Mouse (Mus musculus): ENCODE results near the gene Wdcp. TPM values are rescaled to one million over a fixed set of nuclear protein-coding genes. Genes with fewer than 3 reads are reported as not detected.
"Not testable (repeated sequence)": the region's sequence is repeated elsewhere in the genome, so short reads cannot be mapped to it uniquely, and the experiment has no call there.

Gene Wdcp
- total RNA-seq (2017) = 10.7 and 16.7 TPM in 2 replicates

DNA sequence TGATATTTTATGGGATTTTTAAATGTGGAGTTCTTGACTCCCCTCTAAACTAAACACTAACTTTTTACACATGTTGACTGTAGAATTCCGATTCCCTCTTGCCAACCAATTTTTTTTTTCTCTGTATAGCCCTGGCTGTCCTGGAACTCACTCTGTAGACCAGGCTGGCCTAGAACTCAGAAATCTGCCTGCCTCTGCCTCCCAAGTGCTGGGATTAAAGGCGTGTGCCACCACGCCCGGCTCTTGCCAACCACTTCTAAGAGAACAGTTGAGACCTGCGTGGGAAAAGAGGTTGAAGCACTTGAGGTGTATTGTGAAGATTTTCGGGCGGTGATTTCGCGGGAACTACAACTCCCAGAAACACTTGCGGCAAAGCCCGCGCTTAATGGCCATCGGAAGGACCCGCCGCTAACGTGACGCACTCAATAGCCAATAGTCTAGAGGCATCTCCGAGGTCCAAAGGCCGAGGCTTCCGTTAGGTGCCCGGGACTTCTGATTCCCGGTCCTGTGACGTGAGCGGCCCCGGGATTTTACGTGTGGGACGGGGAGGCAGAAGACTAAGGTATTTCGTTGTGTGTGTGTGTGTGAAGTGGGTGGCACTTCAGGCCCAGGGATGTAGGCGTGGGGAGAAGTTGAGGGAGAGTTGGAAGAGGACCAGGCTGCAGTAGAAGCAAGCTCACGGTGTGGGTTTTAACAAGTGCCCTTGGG, at the start of gene Wdcp:
Gene Wdcp (plus strand): TSS at position 414 of the 708 bp plus-strand sequence.
- peak; percentile 90 to 91 for ATAC-seq (replicated peaks in 1 of 2; ENCODE audit: insufficient read depth in 1 of 2, low FRiP score in 2 of 2, low TSS enrichment in 1 of 2, low read depth in 1 of 2, poor library complexity in 2 of 2, severe bottlenecking in 2 of 2)

DNA sequence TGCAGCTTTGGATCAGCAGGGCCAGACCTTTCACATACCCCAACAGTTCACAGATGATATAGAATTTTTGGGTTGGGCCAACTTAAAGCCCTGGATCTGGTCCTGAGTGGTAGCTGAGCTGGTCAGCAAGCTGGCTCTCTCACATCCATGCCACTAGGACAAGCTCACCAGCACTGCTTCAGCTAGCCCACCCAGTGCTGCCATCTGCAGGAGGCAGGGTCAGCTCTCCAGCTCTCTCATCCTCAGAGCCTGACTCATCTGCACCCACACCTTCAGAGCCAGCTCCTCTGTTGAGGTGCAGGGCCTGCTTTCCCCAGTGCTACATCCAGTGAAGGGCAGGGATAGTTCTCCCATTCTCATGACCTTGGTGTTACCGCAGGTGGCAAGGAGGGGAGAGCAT, 49.4 kb upstream of the Wdcp start:
- ATAC-seq (replicated peaks in 1 of 2; ENCODE audit: insufficient read depth in 1 of 2, low FRiP score in 2 of 2, low TSS enrichment in 1 of 2, low read depth in 1 of 2, poor library complexity in 2 of 2, severe bottlenecking in 2 of 2) = no peak

DNA sequence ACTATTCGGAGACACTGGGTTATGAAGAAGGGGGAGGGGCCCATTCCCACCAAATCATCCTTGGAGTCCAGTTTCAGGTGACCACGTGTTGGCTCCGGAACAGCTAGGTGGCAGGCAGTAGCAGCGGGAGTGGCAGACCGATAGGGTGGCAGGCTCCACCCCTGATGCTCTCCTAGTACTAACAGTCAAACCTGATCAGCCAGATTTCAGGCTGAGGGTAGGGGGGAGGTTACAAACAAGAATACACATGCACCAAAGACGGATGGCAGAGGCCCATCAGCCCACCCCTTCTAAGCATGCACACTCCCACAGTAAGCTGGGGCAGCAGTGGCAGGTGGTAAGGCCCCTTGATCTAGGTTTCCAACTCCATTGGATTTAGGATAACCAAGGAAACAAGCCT, 45.6 kb upstream of the Wdcp start:
- not testable (repeated sequence) for ATAC-seq (replicated peaks in 1 of 2; ENCODE audit: insufficient read depth in 1 of 2, low FRiP score in 2 of 2, low TSS enrichment in 1 of 2, low read depth in 1 of 2, poor library complexity in 2 of 2, severe bottlenecking in 2 of 2)

DNA sequence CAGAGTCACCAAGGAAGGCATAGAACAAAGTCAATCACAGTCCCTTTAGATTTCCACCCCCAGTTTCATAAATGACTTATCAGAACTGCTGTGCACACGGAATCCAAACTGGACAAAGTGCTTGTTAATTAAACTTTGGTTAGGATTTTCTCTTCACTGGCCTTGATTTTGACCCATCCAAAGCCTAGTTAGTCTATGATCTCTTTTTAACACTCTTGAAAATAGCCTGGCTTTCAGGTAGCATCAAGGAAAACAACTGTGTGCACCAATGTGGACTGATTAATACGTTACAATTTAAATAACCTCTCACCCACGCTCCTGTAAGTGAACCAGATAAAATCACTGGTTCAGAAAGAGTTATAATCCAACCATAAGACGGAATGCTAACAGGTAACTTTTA, 32.1 kb upstream of the Wdcp start:
- no peak for ATAC-seq (replicated peaks in 1 of 2; ENCODE audit: insufficient read depth in 1 of 2, low FRiP score in 2 of 2, low TSS enrichment in 1 of 2, low read depth in 1 of 2, poor library complexity in 2 of 2, severe bottlenecking in 2 of 2)

DNA sequence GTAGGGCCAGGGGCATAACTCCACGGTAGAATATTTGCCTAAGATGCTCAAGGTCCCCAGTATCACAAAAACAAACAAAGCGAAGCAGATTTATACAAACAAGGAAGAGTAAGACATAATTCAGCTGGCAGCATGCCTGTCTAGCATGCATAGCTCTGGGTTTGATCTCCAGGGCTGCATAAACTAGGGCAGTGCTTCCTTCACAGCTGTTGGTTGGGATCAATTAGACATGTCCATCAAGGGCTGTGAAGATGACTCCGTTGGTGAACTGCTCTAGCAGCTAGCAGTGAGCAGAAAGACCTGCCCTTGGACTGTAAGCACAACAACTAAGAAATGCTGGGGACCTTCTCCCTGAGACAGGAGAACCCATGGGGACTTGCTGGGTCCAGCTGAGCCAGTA, 31.4 kb upstream of the Wdcp start:
- no peak for ATAC-seq (replicated peaks in 1 of 2; ENCODE audit: insufficient read depth in 1 of 2, low FRiP score in 2 of 2, low TSS enrichment in 1 of 2, low read depth in 1 of 2, poor library complexity in 2 of 2, severe bottlenecking in 2 of 2)

DNA sequence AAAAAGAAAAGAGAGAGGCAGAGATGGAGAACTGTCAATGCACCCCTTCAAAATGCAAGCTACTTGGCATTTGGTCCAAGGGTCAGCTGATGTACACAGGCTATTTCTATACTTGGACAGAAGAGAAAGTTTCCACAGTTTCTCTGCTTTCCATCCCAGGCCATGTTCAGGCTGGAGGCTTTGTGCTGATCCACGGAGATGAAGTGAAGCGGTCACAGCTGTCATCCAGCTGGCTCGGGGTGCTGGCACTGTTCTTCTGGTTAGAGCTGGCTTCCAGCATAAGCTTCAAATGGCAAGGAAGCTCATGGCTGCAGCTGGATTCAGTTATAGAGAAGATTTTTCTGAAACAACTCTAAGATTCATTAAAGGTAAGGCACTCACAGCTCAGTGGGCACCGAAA, 29.5 kb upstream of the Wdcp start:
- ATAC-seq (replicated peaks in 1 of 2; ENCODE audit: insufficient read depth in 1 of 2, low FRiP score in 2 of 2, low TSS enrichment in 1 of 2, low read depth in 1 of 2, poor library complexity in 2 of 2, severe bottlenecking in 2 of 2) = no peak

DNA sequence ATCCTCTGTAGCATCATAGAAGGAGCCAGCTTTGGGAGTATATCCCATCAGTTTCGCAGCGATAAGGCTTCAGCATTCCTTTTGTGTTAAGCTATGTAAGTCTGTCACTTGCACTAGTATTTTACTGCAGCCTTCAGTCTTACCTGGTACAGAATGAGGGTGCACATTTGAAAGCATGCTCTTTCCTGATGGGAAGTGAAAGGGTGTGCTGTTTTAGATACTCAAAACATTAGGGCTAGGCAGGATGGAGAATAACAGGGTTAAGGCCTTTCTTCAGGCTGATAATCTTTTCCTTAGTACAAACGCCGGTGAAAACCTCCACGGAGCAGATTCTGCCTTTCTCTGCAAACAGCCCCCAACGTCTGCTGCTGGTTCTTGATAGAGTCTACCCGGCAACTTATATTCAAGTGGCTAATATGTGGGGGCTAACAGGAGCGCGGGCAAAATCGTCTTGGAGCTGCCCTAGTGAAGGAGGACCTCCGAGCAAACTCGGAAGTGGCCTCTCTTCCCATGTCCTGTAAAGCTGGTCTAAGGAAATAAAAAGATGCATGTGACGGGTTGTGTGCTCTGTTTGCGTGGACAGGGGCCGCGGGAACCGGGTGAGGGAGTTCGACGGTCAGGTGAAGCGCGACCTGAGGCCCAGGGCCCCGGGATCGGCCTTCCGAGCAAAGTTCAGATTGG, 26.3 kb upstream of the Wdcp start:
- peak; percentile 22 to 38; a peak in 3 of 4 replicates for ATAC-seq (replicated peaks in 1 of 2; ENCODE audit: insufficient read depth in 1 of 2, low FRiP score in 2 of 2, low TSS enrichment in 1 of 2, low read depth in 1 of 2, poor library complexity in 2 of 2, severe bottlenecking in 2 of 2)

DNA sequence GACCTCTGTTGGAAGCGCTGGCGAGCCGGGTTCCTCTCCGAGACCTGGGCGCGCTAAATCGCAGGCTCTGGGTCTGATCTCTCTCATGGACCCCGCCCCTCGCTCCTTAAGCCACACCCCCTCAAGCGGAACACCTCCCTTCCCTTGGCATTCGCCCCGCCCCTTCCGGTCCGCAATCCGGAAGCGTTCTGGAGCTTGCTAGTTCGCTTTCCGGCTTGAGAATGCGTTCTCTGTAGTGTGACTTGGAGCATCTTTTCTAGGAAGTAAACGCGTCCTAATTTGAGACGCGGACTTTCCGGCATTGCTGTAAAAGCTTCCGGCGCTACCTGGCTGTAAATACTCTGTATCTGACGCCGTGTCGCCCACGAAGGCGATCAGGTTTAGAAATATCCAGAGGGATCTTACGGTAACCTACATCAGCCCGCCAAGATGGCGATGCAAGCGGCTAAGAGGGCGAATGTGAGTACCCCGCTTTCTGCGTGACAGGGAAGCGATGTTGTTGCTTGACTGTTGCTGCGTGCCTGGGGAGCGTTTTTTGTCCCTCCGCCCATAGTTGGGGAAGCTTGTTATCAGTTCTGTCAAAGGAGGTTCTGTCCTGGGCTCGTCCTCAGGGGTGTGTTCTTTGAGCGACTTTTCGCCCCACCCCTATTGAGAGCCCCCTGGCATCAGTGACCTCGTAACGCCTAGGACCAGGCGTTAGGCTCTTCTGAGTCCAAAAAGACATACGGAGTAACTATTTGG, 25.6 kb upstream of the Wdcp start, which contains the start of gene Sf3b6:
Gene Sf3b6 (plus strand): TSS at position 184 of the 741 bp plus-strand sequence.
- peak; percentile 95 to 98 for ATAC-seq (replicated peaks in 1 of 2; ENCODE audit: insufficient read depth in 1 of 2, low FRiP score in 2 of 2, low TSS enrichment in 1 of 2, low read depth in 1 of 2, poor library complexity in 2 of 2, severe bottlenecking in 2 of 2)

DNA sequence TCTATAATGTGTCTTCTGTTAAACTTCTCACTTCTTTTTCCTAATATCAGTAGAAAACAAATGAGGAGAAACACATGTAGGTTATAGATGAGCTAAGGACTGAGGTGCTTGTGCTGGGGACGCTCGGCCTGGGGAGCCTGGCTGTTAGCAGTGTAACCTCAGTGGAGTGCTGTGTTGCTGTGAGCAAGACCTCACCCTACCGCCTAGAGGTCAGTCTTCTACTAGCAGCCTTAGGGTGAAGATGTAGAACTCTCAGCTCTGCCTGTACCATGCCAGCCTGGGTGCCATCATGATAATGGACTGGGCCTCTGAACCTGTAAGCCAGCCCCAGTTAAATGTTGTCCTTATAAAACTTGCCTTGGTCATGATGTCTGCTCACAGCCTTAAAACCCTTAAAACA, 15.8 kb upstream of the Wdcp start:
- ATAC-seq (replicated peaks in 1 of 2; ENCODE audit: insufficient read depth in 1 of 2, low FRiP score in 2 of 2, low TSS enrichment in 1 of 2, low read depth in 1 of 2, poor library complexity in 2 of 2, severe bottlenecking in 2 of 2) = no peak

DNA sequence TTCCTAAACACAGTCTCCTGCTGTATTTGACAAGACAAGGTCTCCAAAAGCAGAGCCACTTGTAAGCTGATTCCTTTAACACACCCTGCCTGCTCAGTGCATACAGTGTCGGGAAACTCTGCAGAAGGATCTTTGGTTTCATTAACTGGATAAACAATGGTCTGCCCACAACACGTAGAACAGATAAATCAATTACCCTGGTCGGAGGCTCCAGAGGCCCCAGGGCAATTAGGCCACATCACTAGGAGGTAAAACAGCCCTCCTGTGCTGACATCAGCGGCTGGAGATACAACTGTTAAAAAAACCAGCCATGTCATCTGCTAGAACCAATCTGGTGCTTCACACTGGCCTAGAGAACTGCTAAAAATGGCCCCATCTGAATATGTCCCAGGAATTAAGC, 6.1 kb upstream of the Wdcp start:
- no peak for ATAC-seq (replicated peaks in 1 of 2; ENCODE audit: insufficient read depth in 1 of 2, low FRiP score in 2 of 2, low TSS enrichment in 1 of 2, low read depth in 1 of 2, poor library complexity in 2 of 2, severe bottlenecking in 2 of 2)

DNA sequence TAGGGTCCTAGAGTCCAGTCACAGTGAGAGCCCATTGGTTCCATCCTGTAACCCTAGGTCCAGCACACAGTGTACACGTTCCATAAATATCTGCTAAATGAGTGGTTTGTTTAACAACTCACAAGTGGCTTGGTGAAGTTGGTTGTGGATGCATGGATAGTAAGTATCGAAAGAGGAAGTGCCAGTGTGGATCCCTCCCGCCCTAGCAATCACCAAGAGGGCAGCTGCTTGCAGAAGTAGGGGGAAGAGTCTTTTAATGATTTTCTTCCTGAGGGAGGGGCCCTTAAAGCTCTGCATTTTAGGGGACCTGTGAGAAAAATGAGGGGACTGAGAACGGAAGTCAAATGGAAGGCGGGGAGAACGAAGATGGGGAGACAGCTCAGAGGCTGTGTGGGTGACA, 3.1 kb upstream of the Wdcp start:
- peak in 1 of 2 experiments; percentile 15; a peak in 1 of 4 replicates for ATAC-seq (replicated peaks in 1 of 2; ENCODE audit: insufficient read depth in 1 of 2, low FRiP score in 2 of 2, low TSS enrichment in 1 of 2, low read depth in 1 of 2, poor library complexity in 2 of 2, severe bottlenecking in 2 of 2)

DNA sequence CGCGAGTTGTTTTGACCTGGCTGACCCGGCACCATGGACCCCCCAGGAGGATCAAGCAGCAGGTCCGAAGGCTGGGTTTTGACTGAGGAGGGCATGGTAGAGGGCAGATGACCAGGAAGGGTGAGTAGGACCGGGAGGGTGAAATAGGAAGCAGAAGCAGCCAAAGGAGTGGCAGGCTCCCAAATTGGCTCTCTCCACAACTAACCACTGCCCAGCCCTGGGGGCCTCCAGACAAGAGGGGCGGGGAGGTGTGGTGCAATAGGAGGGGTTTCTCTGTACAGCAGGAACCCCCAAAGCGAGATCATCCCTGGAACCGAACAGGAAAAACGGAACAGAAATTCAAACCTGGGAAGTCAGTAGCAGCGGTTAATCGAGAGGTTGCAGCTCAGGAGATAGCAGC, 2.4 kb upstream of the Wdcp start:
- no peak for ATAC-seq (replicated peaks in 1 of 2; ENCODE audit: insufficient read depth in 1 of 2, low FRiP score in 2 of 2, low TSS enrichment in 1 of 2, low read depth in 1 of 2, poor library complexity in 2 of 2, severe bottlenecking in 2 of 2)

DNA sequence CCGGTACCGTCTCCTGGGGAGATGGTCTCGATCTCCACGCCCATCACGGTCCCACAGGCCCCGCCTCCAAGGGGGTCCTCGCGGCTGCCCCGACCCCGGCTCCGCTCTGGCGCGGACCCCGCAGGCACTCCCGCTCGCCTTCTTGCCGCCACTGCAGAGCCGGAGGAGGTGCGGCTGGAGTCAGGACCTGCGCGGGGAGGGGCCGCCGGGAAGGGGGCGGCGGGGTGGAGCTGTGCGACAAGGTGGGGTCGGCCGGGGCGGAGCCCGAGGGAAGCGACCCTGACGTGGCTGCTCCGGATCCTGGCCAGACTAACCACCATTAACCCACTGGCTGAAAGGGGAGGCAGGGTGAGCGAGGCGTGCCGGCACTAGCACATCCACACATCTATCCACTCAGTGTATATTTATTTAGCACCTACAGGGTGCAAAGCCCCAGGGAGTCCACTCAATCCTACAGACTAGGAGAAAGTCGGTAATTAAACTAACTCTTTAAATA, 1.7 kb upstream of the Wdcp start, which contains the start of gene Fkbp1b:
Gene Fkbp1b (minus strand): TSS at position 200 of the 496 bp plus-strand sequence.
- ATAC-seq (replicated peaks in 1 of 2; ENCODE audit: insufficient read depth in 1 of 2, low FRiP score in 2 of 2, low TSS enrichment in 1 of 2, low read depth in 1 of 2, poor library complexity in 2 of 2, severe bottlenecking in 2 of 2) = peak; percentile 37 to 46; a peak in 3 of 4 replicates

DNA sequence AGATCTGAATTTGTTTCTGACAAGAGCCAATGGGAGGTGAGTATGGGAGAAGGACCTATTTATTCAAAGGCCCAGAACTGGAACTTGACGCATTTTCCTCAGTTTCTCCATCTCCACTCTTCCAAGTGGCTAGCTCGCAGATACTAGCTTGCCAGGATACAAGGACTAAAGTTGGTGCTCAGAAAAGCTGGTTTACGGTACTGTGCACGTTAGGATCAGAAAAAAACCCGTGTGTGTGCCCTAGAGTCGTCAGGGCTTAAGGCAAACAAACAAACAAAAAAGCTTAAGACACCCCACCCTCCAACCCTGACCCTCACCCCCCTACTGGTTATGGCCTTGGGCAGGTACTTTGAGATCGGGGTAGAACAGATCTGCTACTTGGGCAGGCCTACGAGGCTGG, 647 bp upstream of the Wdcp start:
- no peak for ATAC-seq (replicated peaks in 1 of 2; ENCODE audit: insufficient read depth in 1 of 2, low FRiP score in 2 of 2, low TSS enrichment in 1 of 2, low read depth in 1 of 2, poor library complexity in 2 of 2, severe bottlenecking in 2 of 2)

DNA sequence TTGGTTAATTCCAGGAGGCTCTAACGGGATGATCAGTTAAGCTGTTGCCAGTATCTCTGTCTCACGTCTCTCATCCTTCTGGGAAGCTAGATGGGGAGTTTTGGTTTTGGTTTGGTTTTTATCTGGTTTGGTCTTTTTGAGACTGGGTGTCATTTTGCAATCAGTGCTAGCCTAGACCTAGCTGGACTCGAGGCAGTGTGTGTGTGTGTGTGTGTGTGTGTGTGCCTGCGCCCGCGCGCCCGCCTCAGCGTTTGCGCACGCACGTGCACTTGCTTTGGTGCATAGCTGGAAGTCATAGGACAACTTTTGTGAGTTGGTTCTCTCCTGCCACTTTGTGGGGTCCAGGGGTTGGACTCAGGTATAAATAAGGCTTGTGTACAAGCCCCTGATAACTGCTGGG, 638 bp downstream of the Wdcp start:
- peak; percentile 29 to 32; a peak in 2 of 4 replicates for ATAC-seq (replicated peaks in 1 of 2; ENCODE audit: insufficient read depth in 1 of 2, low FRiP score in 2 of 2, low TSS enrichment in 1 of 2, low read depth in 1 of 2, poor library complexity in 2 of 2, severe bottlenecking in 2 of 2)

DNA sequence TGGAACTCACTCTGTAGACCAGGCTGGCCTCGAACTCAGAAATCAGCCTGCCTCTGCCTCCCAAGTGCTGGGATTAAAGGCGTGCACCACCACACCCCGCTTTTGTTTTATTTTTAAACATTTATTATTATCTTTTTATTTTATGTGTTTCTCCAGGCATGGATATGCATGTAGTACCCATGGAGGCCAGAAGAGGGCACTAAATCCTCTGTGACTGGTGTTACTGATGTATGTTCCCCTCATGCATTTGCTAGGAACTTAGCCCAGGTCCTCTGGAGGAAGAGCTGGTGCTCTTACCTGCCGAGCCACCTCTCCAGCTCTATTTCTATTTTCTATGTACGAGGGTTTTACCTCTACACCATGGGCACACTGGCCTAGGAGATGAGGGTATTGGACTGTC, 13.1 kb downstream of the Wdcp start:
- no peak for ATAC-seq (replicated peaks in 1 of 2; ENCODE audit: insufficient read depth in 1 of 2, low FRiP score in 2 of 2, low TSS enrichment in 1 of 2, low read depth in 1 of 2, poor library complexity in 2 of 2, severe bottlenecking in 2 of 2)

DNA sequence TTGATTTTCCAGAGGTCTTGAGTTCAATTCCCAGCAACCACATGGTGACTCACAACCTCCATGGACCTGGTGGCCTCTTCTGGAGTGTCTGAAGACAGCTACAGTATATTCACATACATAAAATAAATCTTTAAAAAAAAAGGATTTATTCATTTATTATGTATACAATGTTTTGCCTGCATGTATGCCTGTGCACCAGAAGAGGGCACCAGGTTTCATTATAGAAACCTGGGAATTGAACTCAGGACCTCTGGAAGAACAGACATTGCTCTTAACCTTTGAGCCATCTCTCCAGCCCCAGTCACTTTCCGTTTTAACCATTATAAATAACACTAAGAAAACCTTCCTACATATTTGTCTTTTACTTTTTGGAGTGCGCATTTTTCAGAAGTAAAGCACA, 13.7 kb downstream of the Wdcp start:
- no peak for ATAC-seq (replicated peaks in 1 of 2; ENCODE audit: insufficient read depth in 1 of 2, low FRiP score in 2 of 2, low TSS enrichment in 1 of 2, low read depth in 1 of 2, poor library complexity in 2 of 2, severe bottlenecking in 2 of 2)
